Mouse (Mus musculus): ENCODE measurements around the gene Hist2h2be. TPM values are rescaled to one million over a fixed set of nuclear protein-coding genes. Genes with fewer than 3 reads are reported as not detected.
A peak's percentile ranks its signal among the peaks of the same experiment; 100 is the strongest.
"Not testable (repeated sequence)": the region's sequence is repeated elsewhere in the genome, so short reads cannot be mapped to it uniquely, and the experiment has no call there.

The Hist2h2be gene
- polyA plus RNA-seq, 1 experiment from 2014 or later = 11.1 TPM

- ATAC-seq (ENCODE audit: low FRiP score, low TSS enrichment) = peak; percentile 73
- peaks cover 24% of the 10 kb centered on the region for H3K4me1 ChIP-seq (ENCODE audit: insufficient read depth, low read length)
- H3K27ac ChIP-seq (ENCODE audit: low read length) = peak within 1 kb of the TSS; percentile 98
- peak within 1 kb of the TSS; percentile 66 for H3K4me3 ChIP-seq (ENCODE audit: low read length)
- peak within 1 kb of the TSS; percentile 69 for H3K9ac ChIP-seq (replicated peaks; ENCODE audit: low read length)
- H3K27me3 ChIP-seq (ENCODE audit: insufficient read depth, low read length) = no peaks in the 10 kb centered on the region
- WGBS = 19% methylated on average over 28 of the region's 30 CpGs
- no peaks in the 10 kb centered on the region for H3K9me3 ChIP-seq (ENCODE audit: low read length)
- H3K36me3 ChIP-seq (ENCODE audit: insufficient read depth, low read length) = no peaks in the 10 kb centered on the region
- peak within 1 kb of the TSS; percentile 67 for H3K4me2 ChIP-seq (replicated peaks; ENCODE audit: low read depth, low read length)
Observed at GRCm38 (mm10) chr3:96268051-96268775, 47.3 kb downstream of the Hist2h2be start, which contains the start of gene Hist2h3b. TSS of gene Hist2h3b (plus strand) at chr3:96268654.

DNA sequence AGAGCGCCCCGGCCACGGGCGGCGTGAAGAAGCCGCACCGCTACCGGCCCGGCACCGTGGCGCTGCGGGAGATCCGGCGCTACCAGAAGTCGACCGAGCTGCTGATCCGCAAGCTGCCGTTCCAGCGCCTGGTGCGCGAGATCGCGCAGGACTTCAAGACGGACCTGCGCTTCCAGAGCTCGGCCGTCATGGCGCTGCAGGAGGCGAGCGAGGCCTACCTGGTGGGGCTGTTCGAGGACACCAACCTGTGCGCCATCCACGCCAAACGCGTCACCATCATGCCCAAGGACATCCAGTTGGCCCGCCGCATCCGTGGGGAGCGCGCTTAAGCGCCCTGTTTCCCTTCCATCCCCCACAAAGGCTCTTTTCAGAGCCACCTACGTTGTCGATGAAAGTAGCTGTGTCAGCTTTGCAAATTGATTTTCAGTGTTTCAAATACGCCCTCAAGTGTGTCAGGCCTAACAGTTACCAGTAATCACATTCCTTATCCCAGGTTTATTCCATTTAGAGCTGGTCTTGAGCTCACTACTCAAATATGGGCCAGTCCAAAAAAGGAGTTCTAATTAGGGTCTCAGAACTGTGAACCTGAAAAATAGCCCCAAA, 48.0 kb downstream of the Hist2h2be start:
- H3K9me3 ChIP-seq (ENCODE audit: low read length); H3K27me3 ChIP-seq (ENCODE audit: insufficient read depth, low read length); H3K36me3 ChIP-seq (ENCODE audit: insufficient read depth, low read length): not testable (repeated sequence)
- 2% methylated on average over 9 of the region's 44 CpGs for WGBS
- peak overlapping the region; percentile 67 for H3K4me2 ChIP-seq (replicated peaks; ENCODE audit: low read depth, low read length)
- peaks cover 23% of the 10 kb centered on the region for H3K4me1 ChIP-seq (ENCODE audit: insufficient read depth, low read length)
- ATAC-seq (ENCODE audit: low FRiP score, low TSS enrichment) = peak; percentile 53
- H3K9ac ChIP-seq (replicated peaks; ENCODE audit: low read length) = peak overlapping the region; percentile 69
- peak overlapping the region; percentile 98 for H3K27ac ChIP-seq (ENCODE audit: low read length)
- peak overlapping the region; percentile 66 for H3K4me3 ChIP-seq (ENCODE audit: low read length)

DNA sequence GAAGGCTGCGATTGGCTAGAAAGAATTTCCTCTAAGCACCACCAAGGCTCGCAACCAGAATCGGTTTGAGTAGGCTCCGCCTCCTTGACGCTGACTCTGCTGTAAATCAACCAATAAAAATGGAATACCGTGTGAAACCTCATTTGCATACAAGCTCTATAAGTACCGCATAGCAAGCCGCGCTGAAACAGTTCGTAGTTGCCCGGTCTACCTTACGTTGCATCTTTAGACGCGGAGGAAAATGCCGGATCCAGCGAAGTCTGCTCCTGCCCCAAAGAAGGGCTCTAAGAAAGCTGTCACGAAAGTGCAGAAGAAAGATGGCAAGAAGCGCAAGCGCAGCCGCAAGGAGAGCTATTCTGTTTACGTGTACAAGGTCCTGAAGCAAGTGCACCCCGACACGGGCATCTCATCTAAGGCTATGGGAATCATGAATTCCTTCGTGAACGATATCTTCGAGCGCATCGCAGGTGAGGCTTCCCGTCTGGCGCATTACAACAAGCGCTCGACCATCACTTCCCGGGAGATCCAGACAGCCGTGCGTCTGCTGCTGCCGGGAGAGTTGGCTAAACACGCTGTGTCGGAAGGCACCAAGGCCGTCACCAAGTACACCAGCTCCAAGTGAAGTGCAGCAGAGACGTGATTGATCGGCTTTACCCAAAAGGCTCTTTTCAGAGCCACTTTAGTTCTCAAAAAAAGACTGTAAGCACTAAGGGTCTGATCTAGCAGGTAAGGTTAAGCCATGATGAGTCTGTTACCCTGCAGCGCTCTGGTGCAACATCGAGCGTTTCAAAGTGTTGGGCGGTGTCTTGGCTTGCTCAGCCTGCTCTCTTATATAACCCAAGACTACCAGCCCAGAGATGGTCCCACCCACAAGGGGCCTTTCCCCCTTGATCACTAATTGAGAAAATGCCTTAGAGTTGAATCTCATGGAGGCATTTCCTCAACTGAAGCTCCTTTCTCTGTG, 48.9 kb downstream of the Hist2h2be start, which contains the start of gene Hist2h2bb:
Gene Hist2h2bb (plus strand): TSS at position 242 of the 964 bp plus-strand sequence.
- peak; percentile 96 for ATAC-seq (ENCODE audit: low FRiP score, low TSS enrichment)

More for the DNA sequence above, 48.9 kb downstream of the Hist2h2be start, which contains the start of gene Hist2h2bb:
- Histone ChIP-seq H3K4me2 (replicated peaks; ENCODE audit: low read depth, low read length) (peak within 1 kb of the TSS; percentile 90), H3K4me1 (ENCODE audit: insufficient read depth, low read length) (peaks cover 14% of the 10 kb centered on the region), H3K4me3 (ENCODE audit: low read length) (peak within 1 kb of the TSS; percentile 66), H3K9ac (replicated peaks; ENCODE audit: low read length) (peak within 1 kb of the TSS; percentile 85), H3K36me3 (ENCODE audit: insufficient read depth, low read length) (no peaks in the 10 kb centered on the region), H3K9me3 (ENCODE audit: low read length) (no peaks in the 10 kb centered on the region), H3K27ac (ENCODE audit: low read length) (peak within 1 kb of the TSS; percentile 98), H3K27me3 (ENCODE audit: insufficient read depth, low read length) (no peaks in the 10 kb centered on the region)
- whole genome bisulfite sequencing = under 1% methylated on average over 45 of the region's 45 CpGs

Small RNA genes lying within 50 kb of the gene (microRNA-seq; reads per million reads assigned to microRNA genes)
- gene Gm44492 (not detected), gene Gm47311 (not detected), gene Gm47313 (not detected)

Other genes starting within 250 kb of the Hist2h2be start
- 29.0 and 32.8 TPM in 2 replicates for gene Plekho1, start 225.1 kb upstream of the Hist2h2be start, polyA plus RNA-seq (2015; fragmentation: Nextera tagmentation; extraction: Ambion mirVana)
- 34.9 and 37.0 TPM in 2 replicates for gene Vps45, start 162.7 kb upstream of the Hist2h2be start, polyA plus RNA-seq (2015; fragmentation: Nextera tagmentation; extraction: Ambion mirVana)
- 14.9 and 18.1 TPM in 2 replicates for gene Otud7b, start 116.6 kb upstream of the Hist2h2be start, polyA plus RNA-seq (2015; fragmentation: Nextera tagmentation; extraction: Ambion mirVana)
- gene Mtmr11, start 59.1 kb upstream of the Hist2h2be start, polyA plus RNA-seq (2015; fragmentation: Nextera tagmentation; extraction: Ambion mirVana) = 26.3 and 30.8 TPM in 2 replicates
- gene Sf3b4, start 48.8 kb upstream of the Hist2h2be start, polyA plus RNA-seq (2015; fragmentation: Nextera tagmentation; extraction: Ambion mirVana) = 186 and 199 TPM in 2 replicates
- 5.1 TPM in 2 replicates for gene Sv2a, start 40.0 kb upstream of the Hist2h2be start, polyA plus RNA-seq (2015; fragmentation: Nextera tagmentation; extraction: Ambion mirVana)
- 50.1 and 51.3 TPM in 2 replicates for gene Bola1, start 1.4 kb upstream of the Hist2h2be start, polyA plus RNA-seq (2015; fragmentation: Nextera tagmentation; extraction: Ambion mirVana)
- 0.87 TPM in 1 of 2 replicates, not detected in the other for gene Hist2h2ab, start 1.3 kb upstream of the Hist2h2be start, polyA plus RNA-seq (2015; fragmentation: Nextera tagmentation; extraction: Ambion mirVana)
- gene Hist2h2ac, start 239 bp upstream of the Hist2h2be start, polyA plus RNA-seq (2015; fragmentation: Nextera tagmentation; extraction: Ambion mirVana) = 7.0 and 7.5 TPM in 2 replicates
- 3.1 and 3.7 TPM in 2 replicates for gene Hist2h3c2, start 18.0 kb downstream of the Hist2h2be start, polyA plus RNA-seq (2015; fragmentation: Nextera tagmentation; extraction: Ambion mirVana)
- 46.3 and 49.3 TPM in 2 replicates for gene Hist2h2aa2, start 19.2 kb downstream of the Hist2h2be start, polyA plus RNA-seq (2015; fragmentation: Nextera tagmentation; extraction: Ambion mirVana)
- gene Hist2h2aa1, start 24.4 kb downstream of the Hist2h2be start, polyA plus RNA-seq (2015; fragmentation: Nextera tagmentation; extraction: Ambion mirVana) = 12.9 and 14.2 TPM in 2 replicates
- 0.24 and 1.1 TPM in 2 replicates for gene Hist2h3c1, start 25.6 kb downstream of the Hist2h2be start, polyA plus RNA-seq (2015; fragmentation: Nextera tagmentation; extraction: Ambion mirVana)
- 8.0 and 10.8 TPM in 2 replicates for gene Hist2h4, start 42.2 kb downstream of the Hist2h2be start, polyA plus RNA-seq (2015; fragmentation: Nextera tagmentation; extraction: Ambion mirVana)
- gene Hist2h3b, start 47.5 kb downstream of the Hist2h2be start, polyA plus RNA-seq (2015; fragmentation: Nextera tagmentation; extraction: Ambion mirVana) = 35.4 and 45.1 TPM in 2 replicates
- gene Hist2h2bb, start 48.6 kb downstream of the Hist2h2be start, polyA plus RNA-seq (2015; fragmentation: Nextera tagmentation; extraction: Ambion mirVana) = 14.8 TPM in 2 replicates
- gene Fcgr1, start 72.8 kb downstream of the Hist2h2be start, polyA plus RNA-seq (2015; fragmentation: Nextera tagmentation; extraction: Ambion mirVana) = 1.9 and 2.7 TPM in 2 replicates
- gene BC107364, start 231.2 kb downstream of the Hist2h2be start, polyA plus RNA-seq (2015; fragmentation: Nextera tagmentation; extraction: Ambion mirVana) = 0.25 TPM in 1 of 2 replicates, not detected in the other